Mouse (Mus musculus) lung, adult 2 months (tissue): Measurements from ENCODE around the gene Ehd3. TPM values are rescaled to one million over a fixed set of nuclear protein-coding genes. Genes with fewer than 3 reads are reported as not detected.

Source experiments
- DNase-seq: peaks from one replicate; pipeline ENCODE4 v3.0.0; 2022
- H3K4me1 ChIP-seq: fragments of 200-500 bp; 2 replicates; pipeline ENCODE4 v1.6.1; 2011; ENCODE audit warnings: low read length; ENCODE audit not compliant: control insufficient read depth, insufficient read depth
- H3K4me3 ChIP-seq: fragments of 200-500 bp; replicated peaks from 2 replicates; pipeline ENCODE3; 2011; ENCODE audit warnings: low read depth, mild to moderate bottlenecking, control low read depth, low read length; ENCODE audit errors: extremely low read depth
- CTCF ChIP-seq: fragments of 200-500 bp; IDR thresholded peaks from 2 replicates; pipeline ENCODE4 v1.5.1; 2011; ENCODE audit warnings: mild to moderate bottlenecking, low read length, control low read depth; ENCODE audit not compliant: insufficient read depth
- POLR2A ChIP-seq: fragments of 200-500 bp; IDR thresholded peaks from 2 replicates; pipeline ENCODE4 v1.6.1; 2011; ENCODE audit warnings: low read depth, mild to moderate bottlenecking, control low read depth, low read length, borderline replicate concordance; ENCODE audit errors: extremely low read depth
- WGBS: fragments of 180-500 bp; shearing (Covaris S2); methylation state at CpG from one replicate; pipeline ENCODE4 v1.1.7; 2018; 5-methylcytosine and 5-hydroxymethylcytosine counted together
- polyA plus RNA-seq: library from polyadenylated mRNA; depleted of rRNA; stranded (reverse); fragments of >200 nt; gene quantifications from 2 replicates; pipeline ENCODE4 v1.2.3, GENCODE M21; 2012; rRNA removed

Ehd3 gene
- polyA plus RNA-seq, 1 experiment: 11.3 TPM

GRCm38 (mm10) chr17:73875674-73876073, 71.7 kb downstream of the Ehd3 start:
- WGBS: 73% methylated on average over 7 of the region's 7 CpGs
- TF ChIP-seq CTCF (no peak), POLR2A (no peak)
- H3K4me3 ChIP-seq: no peak overlapping the region

GRCm38 (mm10) chr17:73879262-73879916, 75.5 kb downstream of the Ehd3 start:
- WGBS: 86% methylated on average over 10 of the region's 10 CpGs
- no peak for TF ChIP-seq POLR2A
- TF ChIP-seq CTCF: no peak
- no peaks in the 10 kb centered on the region for H3K4me1 ChIP-seq
- no peak overlapping the region for H3K4me3 ChIP-seq
- no peak for DNase-seq

More at GRCm38 (mm10) chr17:73875674-73876073, 71.7 kb downstream of the Ehd3 start:
- no peak for DNase-seq
- no peaks in the 10 kb centered on the region for H3K4me1 ChIP-seq

- DNase-seq: no peak
- 76% methylated on average over 6 of the region's 6 CpGs for WGBS
- TF ChIP-seq POLR2A (no peak), CTCF (no peak)
- H3K4me1 ChIP-seq: no peaks in the 10 kb centered on the region
- H3K4me3 ChIP-seq: no peak overlapping the region
Observed at GRCm38 (mm10) chr17:73880286-73880685, 76.4 kb downstream of the Ehd3 start.

GRCm38 (mm10) chr17:73881295-73881694, 77.4 kb downstream of the Ehd3 start:
- Histone ChIP-seq H3K4me3 (no peak overlapping the region), H3K4me1 (no peaks in the 10 kb centered on the region)
- no peak for DNase-seq
- 34% methylated on average over 6 of the region's 6 CpGs for WGBS
- TF ChIP-seq POLR2A (no peak), CTCF (no peak)

Other genes with a start within 250 kb of the Ehd3 start
- 0.08 TPM in 1 of 2 replicates, not detected in the other for gene Galnt14, start 93.7 kb upstream of the Ehd3 start, polyA plus RNA-seq
- gene Xdh, start 146.1 kb downstream of the Ehd3 start, polyA plus RNA-seq: 141 and 150 TPM in 2 replicates
- gene Srd5a2, start 243.8 kb downstream of the Ehd3 start, polyA plus RNA-seq: not detected in 2 replicates